Mouse (Mus musculus) right cerebral cortex, adult 18-20 months (tissue): ENCODE data around the gene Gm5460.

Experiments
- DNase-seq: peaks from one replicate; pipeline ENCODE4 v3.0.0; 2022; ENCODE audit warnings: mixed read lengths

Gene Gm5460

GRCm38 (mm10) chr14:34077222-34077621 is 60.7 kb downstream of the Gm5460 start:
- no peak for DNase-seq

GRCm38 (mm10) chr14:34078293-34078692 is 61.7 kb downstream of the Gm5460 start:
- no peak for DNase-seq

- DNase-seq, result peak; percentile 59
Measured at GRCm38 (mm10) chr14:34080321-34080997, 63.9 kb downstream of the Gm5460 start.

GRCm38 (mm10) chr14:34085731-34086130 is 69.2 kb downstream of the Gm5460 start, which contains the start of gene Anxa8:
Gene Anxa8 (plus strand): TSS chr14:34085981.
- no peak for DNase-seq

- no peak for DNase-seq
Measured at GRCm38 (mm10) chr14:34086806-34087205, 70.2 kb downstream of the Gm5460 start.

- DNase-seq, result no peak
Measured at GRCm38 (mm10) chr14:34087856-34088398, 71.4 kb downstream of the Gm5460 start.

- DNase-seq, result no peak
Measured at GRCm38 (mm10) chr14:34089796-34090195, 73.2 kb downstream of the Gm5460 start.

GRCm38 (mm10) chr14:34091475-34091874 is 74.9 kb downstream of the Gm5460 start:
- no peak for DNase-seq

GRCm38 (mm10) chr14:34092856-34093255 is 76.3 kb downstream of the Gm5460 start:
- no peak for DNase-seq

- DNase-seq, result no peak
Measured at GRCm38 (mm10) chr14:34096161-34096560, 79.6 kb downstream of the Gm5460 start.
